Mouse (Mus musculus): ENCODE data around the gene Spem2. TPM values are rescaled to one million over a fixed set of nuclear protein-coding genes. Genes with fewer than 3 reads are reported as not detected.

Gene Spem2
- total and polyA plus RNA-seq, 3 experiments = 0.20 TPM; not detected in 2

GRCm38 (mm10) chr11:69855347-69855746, 37.1 kb upstream of the Spem2 start:
- 28% methylated on average over 16 of the region's 16 CpGs for WGBS
- Histone ChIP-seq H3K27ac (no peak overlapping the region; the same call in 1 of the 2 replicates), H3K79me2 (replicated peaks; ENCODE audit: control insufficient read depth, insufficient read depth, low read length) (no peaks in the 10 kb centered on the region), H3K36me3 (ENCODE audit: control insufficient read depth, insufficient read depth, low read length) (no peaks in the 10 kb centered on the region), H3K27me3 (ENCODE audit: control insufficient read depth, insufficient read depth, low read length) (no peaks in the 10 kb centered on the region), H3K4me3 (no peak overlapping the region), H3K4me1 (ENCODE audit: control insufficient read depth, insufficient read depth, low read length) (no peaks in the 10 kb centered on the region), H3K9ac (ENCODE audit: low read depth, low read length) (no peak overlapping the region)
- intact Hi-C loops (cut with DNase I) = no loop called here
- TF ChIP-seq POLR2A (IDR thresholded peaks at IDR 0.05; ENCODE audit: insufficient read depth, low read depth, low read length) (no peak), CTCF (IDR thresholded peaks at IDR 0.05) (peak; percentile 61)
- peak; percentile 45 to 63 for DNase-seq

GRCm38 (mm10) chr11:69854680-69855079, 36.4 kb upstream of the Spem2 start:
- Histone ChIP-seq H3K9ac (ENCODE audit: low read depth, low read length) (no peak overlapping the region), H3K36me3 (ENCODE audit: control insufficient read depth, insufficient read depth, low read length) (no peaks in the 10 kb centered on the region), H3K79me2 (replicated peaks; ENCODE audit: control insufficient read depth, insufficient read depth, low read length) (no peaks in the 10 kb centered on the region), H3K4me3 (no peak overlapping the region), H3K27ac (peak overlapping the region; percentile 61), H3K27me3 (ENCODE audit: control insufficient read depth, insufficient read depth, low read length) (no peaks in the 10 kb centered on the region), H3K4me1 (ENCODE audit: control insufficient read depth, insufficient read depth, low read length) (no peaks in the 10 kb centered on the region)
- 51% methylated on average over 10 of the region's 10 CpGs for WGBS
- TF ChIP-seq EP300 (IDR thresholded peaks at IDR 0.05; ENCODE audit: insufficient read depth, low read depth, low read length) (no peak), CTCF (IDR thresholded peaks at IDR 0.05) (no peak), POLR2A (IDR thresholded peaks at IDR 0.05; ENCODE audit: insufficient read depth, low read depth, low read length) (no peak)
- intact Hi-C loops (cut with DNase I) = no loop called here
- DNase-seq = no peak

GRCm38 (mm10) chr11:69853994-69854393, 35.7 kb upstream of the Spem2 start:
- DNase-seq = no peak
- no peaks in the 10 kb centered on the region for H3K27me3 ChIP-seq (ENCODE audit: control insufficient read depth, insufficient read depth, low read length)
- H3K79me2 ChIP-seq (replicated peaks; ENCODE audit: control insufficient read depth, insufficient read depth, low read length) = no peaks in the 10 kb centered on the region
- H3K4me1 ChIP-seq (ENCODE audit: control insufficient read depth, insufficient read depth, low read length) = peaks cover 5% of the 10 kb centered on the region
- 30% methylated on average over 7 of the region's 7 CpGs for WGBS
- no peaks in the 10 kb centered on the region; the same call in 1 of the 2 replicates for H3K36me3 ChIP-seq (ENCODE audit: control insufficient read depth, insufficient read depth, low read length)
- intact Hi-C loops (cut with DNase I) = no loop called here
- no peak for TF ChIP-seq POLR2A (IDR thresholded peaks at IDR 0.05; ENCODE audit: insufficient read depth, low read depth, low read length)
- no peak overlapping the region for H3K9ac ChIP-seq (ENCODE audit: low read depth, low read length)
- peak overlapping the region; percentile 61 for H3K27ac ChIP-seq
- no peak overlapping the region for H3K4me3 ChIP-seq

- Histone ChIP-seq H3K4me3 (no peak overlapping the region), H3K4me1 (ENCODE audit: control insufficient read depth, insufficient read depth, low read length) (peaks cover 5% of the 10 kb centered on the region), H3K27ac (no peak overlapping the region), H3K27me3 (ENCODE audit: control insufficient read depth, insufficient read depth, low read length) (no peaks in the 10 kb centered on the region), H3K9ac (ENCODE audit: low read depth, low read length) (no peak overlapping the region), H3K79me2 (replicated peaks; ENCODE audit: control insufficient read depth, insufficient read depth, low read length) (no peaks in the 10 kb centered on the region), H3K36me3 (ENCODE audit: control insufficient read depth, insufficient read depth, low read length) (no peaks in the 10 kb centered on the region; the same call in 1 of the 2 replicates)
- DNase-seq = no peak
- no peak for TF ChIP-seq POLR2A (IDR thresholded peaks at IDR 0.05; ENCODE audit: insufficient read depth, low read depth, low read length)
- no peak for TF ChIP-seq CTCF (IDR thresholded peaks at IDR 0.05)
- TF ChIP-seq EP300 (IDR thresholded peaks at IDR 0.05; ENCODE audit: insufficient read depth, low read depth, low read length) = no peak
- 67% methylated on average over 8 of the region's 8 CpGs for WGBS
- intact Hi-C loops (cut with DNase I) = no loop called here
These were observed 32.5 kb upstream of the Spem2 start for GRCm38 (mm10) chr11:69850754-69851153.

- Histone ChIP-seq H3K36me3 (ENCODE audit: control insufficient read depth, insufficient read depth, low read length) (no peaks in the 10 kb centered on the region; the same call in 1 of the 2 replicates), H3K9ac (ENCODE audit: low read depth, low read length) (no peak overlapping the region), H3K4me1 (ENCODE audit: control insufficient read depth, insufficient read depth, low read length) (peaks cover 5% of the 10 kb centered on the region), H3K27me3 (ENCODE audit: control insufficient read depth, insufficient read depth, low read length) (no peaks in the 10 kb centered on the region), H3K4me3 (peak overlapping the region; percentile 20; the same call in 1 of the 2 replicates), H3K79me2 (replicated peaks; ENCODE audit: control insufficient read depth, insufficient read depth, low read length) (no peaks in the 10 kb centered on the region), H3K27ac (peak overlapping the region; percentile 67)
- WGBS = 81% methylated on average over 15 of the region's 15 CpGs
- DNase-seq = no peak
- intact Hi-C loops (cut with DNase I) = no loop called here
- TF ChIP-seq CTCF (IDR thresholded peaks at IDR 0.05) = no peak
- TF ChIP-seq EP300 (IDR thresholded peaks at IDR 0.05; ENCODE audit: insufficient read depth, low read depth, low read length) = no peak
- no peak for TF ChIP-seq POLR2A (IDR thresholded peaks at IDR 0.05; ENCODE audit: insufficient read depth, low read depth, low read length)
These were observed 31.6 kb upstream of the Spem2 start for GRCm38 (mm10) chr11:69849884-69850283.

GRCm38 (mm10) chr11:69849128-69849527, 30.9 kb upstream of the Spem2 start:
- Histone ChIP-seq H3K4me1 (ENCODE audit: control insufficient read depth, insufficient read depth, low read length) (peaks cover 5% of the 10 kb centered on the region), H3K27ac (peak overlapping the region; percentile 67), H3K79me2 (replicated peaks; ENCODE audit: control insufficient read depth, insufficient read depth, low read length) (no peaks in the 10 kb centered on the region), H3K36me3 (ENCODE audit: control insufficient read depth, insufficient read depth, low read length) (no peaks in the 10 kb centered on the region; the same call in 1 of the 2 replicates), H3K9ac (ENCODE audit: low read depth, low read length) (peak overlapping the region; percentile 33; the same call in 1 of the 2 replicates), H3K4me3 (peak overlapping the region; percentile 20; the same call in 1 of the 2 replicates), H3K27me3 (ENCODE audit: control insufficient read depth, insufficient read depth, low read length) (no peaks in the 10 kb centered on the region)
- DNase-seq = peak in 1 of 2 experiments; percentile 36
- 48% methylated on average over 9 of the region's 9 CpGs for WGBS
- intact Hi-C loops (cut with DNase I) = no loop called here
- no peak for TF ChIP-seq CTCF (IDR thresholded peaks at IDR 0.05)
- 0 out of 2 replicates have a peak, but pooled peaks have one; percentile 54 for TF ChIP-seq EP300 (IDR thresholded peaks at IDR 0.05; ENCODE audit: insufficient read depth, low read depth, low read length)
- TF ChIP-seq POLR2A (IDR thresholded peaks at IDR 0.05; ENCODE audit: insufficient read depth, low read depth, low read length) = 0 out of 2 replicates have a peak, but pooled peaks have one; percentile 1
